Mouse (Mus musculus) urinary bladder, postnatal 14 days (tissue): ENCODE measurements at regions not wholly inside any gene's neighbourhood (a gene's known extent, or its start where the extent isn't known, plus 50 kb on each side); places are given as distances from the start of the nearest gene placed in this dataset.
"Not testable (repeated sequence)": the region's sequence is repeated elsewhere in the genome, so short reads cannot be mapped to it uniquely, and the experiment has no call there.

Source experiments
- DNase-seq: peaks from one replicate; pipeline ENCODE4 v3.0.0; 2021; ENCODE audit warnings: low spot score

DNA sequence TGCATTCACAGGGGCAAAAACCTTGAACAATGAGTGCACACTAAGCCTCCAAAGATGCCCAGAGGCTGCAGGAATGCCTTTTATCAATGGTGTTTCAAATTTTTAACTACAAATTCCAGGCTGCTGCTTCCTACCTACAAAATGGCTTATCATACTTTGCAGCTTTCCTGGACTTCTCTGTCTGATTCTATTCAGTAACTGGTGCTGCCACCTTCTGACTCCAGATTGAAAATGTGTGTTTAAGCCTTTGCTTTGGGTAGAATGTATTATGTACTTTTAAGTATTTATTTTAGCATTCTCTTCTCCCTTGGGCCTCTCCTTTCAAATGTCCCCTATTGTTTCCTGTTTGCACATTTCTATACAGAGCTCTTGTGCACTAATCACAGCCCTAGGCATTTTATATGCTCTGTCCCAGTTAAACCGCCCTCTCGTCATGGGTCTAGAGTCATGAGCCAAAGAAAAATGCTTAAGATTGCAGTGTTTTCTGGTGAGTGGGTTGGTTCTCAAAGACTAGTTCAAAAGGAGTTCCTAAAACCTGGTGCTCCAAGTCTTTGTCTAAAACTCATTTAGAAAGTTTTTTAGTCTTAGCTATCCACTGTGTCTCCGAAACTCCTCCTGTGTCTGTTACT is 472.3 kb upstream of the Dpp10 start:
- DNase-seq = no peak

DNA sequence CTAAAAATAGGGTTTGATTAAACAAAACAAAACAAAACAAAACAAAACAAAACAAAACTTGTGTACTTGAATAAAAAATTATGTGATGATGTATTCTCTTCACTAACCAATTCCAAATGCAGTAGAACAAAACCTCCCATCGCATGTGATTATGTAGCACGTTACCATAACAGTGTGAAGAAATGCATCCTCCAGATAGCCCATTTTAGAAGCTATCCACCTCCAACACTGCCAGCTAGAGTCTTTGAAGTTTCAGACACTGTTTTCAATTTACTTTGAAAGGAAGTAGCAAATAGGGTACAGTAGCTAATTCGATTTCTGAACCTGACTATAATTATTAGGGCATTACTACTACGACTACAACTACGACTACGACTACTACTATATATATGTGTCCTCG is 465.1 kb upstream of the Dpp10 start:
- no peak for DNase-seq

DNA sequence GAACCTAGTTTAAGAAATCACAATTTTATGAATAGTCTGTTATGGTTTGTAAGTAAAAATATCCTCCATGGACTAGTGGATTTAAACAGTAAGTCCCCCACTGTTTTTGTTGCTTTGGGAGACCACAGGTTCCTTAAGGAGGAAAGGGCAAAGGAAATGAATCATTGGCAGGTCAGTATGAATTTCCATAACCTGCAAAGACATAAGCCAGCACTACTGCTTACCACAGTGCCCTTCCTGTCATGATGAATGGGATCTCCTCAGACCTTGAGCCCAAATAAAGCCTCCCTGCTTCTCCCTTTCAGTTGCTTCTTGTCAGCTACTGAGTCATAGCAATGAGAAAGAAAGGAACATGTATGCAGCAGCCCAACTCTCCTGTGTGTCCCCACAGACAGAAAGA is 443.1 kb upstream of the Dpp10 start:
- no peak for DNase-seq

DNA sequence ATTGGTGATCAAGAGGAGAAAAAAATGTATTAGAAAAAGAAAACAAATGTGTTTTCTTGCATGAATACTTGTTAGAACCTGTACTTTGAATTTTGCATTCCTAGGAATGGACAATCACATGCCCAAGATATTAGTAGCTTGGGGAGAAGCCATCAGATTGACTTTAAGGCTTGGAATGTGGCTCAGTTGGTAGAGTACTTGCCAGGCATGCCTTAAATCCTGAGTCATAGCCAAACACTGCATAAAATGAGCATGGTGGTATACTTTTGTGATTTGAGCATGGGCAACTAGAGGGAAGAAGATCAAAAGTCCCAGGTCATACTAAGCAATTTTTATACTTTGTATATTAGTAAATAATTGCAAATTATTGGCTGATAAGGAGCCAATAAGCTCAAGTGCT is 442.6 kb upstream of the Dpp10 start:
- DNase-seq = no peak

DNA sequence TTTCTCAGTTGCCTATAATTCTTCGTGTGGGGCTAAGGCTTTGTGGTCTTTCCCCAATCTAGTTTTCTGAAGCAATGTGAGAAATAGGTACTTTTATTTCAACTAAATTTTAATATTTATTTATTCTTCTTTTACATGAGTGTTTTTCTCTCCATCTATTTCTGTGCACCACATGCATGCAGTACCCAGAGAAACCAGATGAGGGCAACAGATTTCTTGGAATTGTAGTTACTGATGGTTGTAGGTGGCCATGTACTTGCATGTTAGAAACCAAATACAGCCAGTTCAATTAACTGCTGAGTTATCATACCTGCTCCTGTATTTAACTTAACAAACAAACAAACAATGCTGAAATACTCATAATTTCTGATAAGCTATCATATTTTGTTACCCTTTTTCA is 404.8 kb upstream of the Dpp10 start:
- peak; percentile 7 for DNase-seq

DNA sequence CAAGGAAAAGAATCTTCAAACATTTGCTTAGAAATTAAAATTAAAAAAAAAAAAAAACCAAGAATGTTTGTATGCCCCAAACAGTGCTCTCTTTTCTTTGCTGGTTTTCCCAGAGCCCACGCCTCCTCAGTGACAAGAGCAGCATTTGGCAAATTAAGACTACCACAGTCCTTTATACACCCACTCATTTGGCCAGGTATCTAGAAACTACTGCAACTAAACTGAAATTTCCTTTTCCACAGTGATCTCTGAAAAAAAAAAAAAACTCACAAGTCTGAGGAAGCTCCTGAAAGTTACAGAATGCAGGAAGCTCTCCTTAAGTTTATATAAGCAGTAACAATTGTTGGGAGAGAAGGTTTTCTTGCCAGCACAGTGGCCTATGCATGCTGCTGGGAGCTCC is 394.2 kb upstream of the Dpp10 start:
- DNase-seq = no peak

DNA sequence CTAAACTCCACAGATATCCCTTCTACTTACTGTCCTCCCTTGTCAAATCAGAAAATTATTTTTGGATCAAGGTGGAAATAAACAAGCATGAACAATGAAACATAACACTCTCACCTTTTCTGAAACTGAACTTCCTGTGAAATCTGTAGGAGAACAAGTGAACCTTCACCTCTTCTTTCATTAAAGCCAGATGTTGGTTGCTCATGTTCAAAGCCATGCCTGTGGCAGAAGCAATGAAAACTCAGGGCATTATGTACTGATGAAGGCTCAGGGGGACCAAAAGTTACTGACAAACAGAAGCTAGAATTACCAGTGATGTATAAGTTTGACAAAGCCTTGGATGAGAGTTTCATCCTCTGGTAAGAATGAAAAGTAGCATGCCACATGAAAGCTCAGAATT is 390.5 kb upstream of the Dpp10 start:
- no peak for DNase-seq

DNA sequence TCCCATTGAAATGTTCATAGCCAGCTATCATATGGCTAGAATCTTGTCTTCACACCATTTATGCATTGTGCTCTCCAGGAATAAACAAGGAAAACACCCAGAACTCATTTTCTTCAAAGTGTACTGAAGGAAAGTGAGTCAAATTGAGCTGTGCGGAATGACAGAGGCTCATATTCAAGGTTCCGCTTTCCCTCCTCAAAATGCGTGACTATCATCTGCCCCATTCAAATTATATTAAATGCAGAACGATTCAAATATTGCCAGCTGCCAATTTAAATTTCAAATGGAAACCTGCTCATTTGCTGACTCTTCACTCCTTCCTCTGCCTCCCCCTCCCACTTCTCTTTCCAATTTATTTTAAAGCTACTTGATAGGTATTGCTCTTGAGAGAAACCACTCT is 384.2 kb upstream of the Dpp10 start:
- DNase-seq = no peak

DNA sequence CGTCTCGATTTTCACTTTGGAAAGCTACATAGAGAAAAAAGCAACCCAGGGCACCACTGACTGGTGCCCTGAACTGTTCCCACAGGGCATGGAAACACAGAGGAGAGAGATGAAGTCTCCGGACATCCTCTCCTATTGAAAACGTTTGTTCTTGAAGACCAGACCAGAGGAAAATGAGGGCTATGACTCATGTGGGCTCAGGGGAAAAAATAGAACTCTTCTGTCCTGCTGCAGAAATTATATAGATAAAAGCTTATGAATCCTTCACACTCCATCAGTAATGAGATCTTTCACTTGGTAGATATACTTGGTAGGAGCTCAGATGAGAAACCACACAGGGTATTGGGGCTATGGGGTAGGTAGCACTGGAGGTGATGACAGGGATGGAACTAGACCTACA is 371.4 kb upstream of the Dpp10 start:
- no peak for DNase-seq

DNA sequence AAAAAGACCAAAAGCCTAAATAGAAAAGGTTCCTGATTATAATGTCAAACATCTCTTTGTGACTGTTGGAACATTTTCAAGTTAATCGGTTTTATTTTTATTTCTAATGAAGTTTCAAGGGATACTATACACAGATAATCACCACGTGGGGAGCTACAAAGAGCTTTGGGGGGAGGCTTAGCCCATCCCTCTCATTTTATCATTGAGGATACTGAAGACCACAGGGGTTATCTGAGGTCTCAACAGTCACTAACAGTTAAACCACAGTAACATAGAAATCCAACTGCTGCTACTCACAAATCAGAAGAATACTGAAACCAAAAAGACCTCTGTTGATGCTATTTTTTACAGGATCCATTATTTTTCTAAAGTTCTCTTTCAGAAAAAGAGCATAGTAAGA is 364.9 kb upstream of the Dpp10 start:
- DNase-seq = no peak

DNA sequence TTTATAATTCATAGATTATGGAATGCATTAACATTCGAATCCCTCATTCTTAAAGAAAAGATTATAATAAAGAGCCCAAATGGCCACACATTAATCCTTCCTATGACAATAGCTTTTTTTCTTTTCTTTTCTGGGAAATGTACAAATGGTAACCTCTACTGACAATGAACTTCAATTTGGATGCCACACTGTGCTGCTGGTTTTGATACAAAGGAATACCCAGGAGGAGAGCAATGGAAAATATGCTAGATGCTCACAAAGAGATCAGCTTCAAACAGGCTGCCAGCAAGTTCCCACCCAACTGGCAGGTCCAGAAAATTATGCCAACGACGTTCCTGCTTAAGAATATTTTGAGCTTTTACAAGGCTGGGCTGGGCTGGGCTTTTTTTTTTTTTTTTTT is 364.4 kb upstream of the Dpp10 start:
- DNase-seq = no peak

DNA sequence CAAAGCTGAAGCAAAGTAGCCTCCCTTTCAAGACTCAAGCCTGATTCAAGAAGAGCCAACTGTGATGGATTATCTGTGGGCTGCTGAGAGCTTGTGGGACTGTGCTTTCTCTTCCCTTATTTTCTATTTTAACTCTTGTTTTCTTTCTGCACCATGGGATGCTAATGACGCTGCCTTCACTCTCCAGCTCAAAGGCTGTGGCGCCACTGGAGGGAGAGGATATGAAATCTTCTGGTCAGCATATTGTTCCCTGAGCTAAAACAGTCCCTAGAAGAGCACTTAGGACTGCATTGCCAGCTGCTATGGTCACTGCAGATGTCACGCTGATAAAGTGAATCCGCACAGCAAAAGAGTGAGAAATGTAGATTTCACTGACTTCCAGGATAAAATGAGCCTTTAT is 324.2 kb upstream of the Dpp10 start:
- DNase-seq = no peak

DNA sequence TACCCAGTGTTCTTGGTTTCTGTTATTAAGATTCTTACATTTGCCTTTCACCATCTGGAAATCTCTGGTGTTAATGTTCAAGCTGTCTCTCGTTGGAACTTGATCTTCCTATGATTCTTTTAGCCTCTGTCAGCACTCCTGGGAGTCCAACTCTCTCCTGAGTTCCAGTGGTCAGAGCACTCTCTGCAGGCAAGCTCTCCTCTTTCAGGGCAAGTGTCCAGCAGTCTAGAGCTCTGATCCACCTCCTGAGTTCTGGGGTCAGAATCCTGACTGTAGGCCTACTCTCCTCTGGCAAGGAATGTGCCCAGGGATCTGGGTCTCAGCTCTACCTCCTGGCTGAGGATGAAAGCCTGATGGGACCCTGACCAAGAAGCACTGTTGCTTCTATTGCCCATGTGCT is 303.1 kb upstream of the Dpp10 start:
- not testable (repeated sequence) for DNase-seq

DNA sequence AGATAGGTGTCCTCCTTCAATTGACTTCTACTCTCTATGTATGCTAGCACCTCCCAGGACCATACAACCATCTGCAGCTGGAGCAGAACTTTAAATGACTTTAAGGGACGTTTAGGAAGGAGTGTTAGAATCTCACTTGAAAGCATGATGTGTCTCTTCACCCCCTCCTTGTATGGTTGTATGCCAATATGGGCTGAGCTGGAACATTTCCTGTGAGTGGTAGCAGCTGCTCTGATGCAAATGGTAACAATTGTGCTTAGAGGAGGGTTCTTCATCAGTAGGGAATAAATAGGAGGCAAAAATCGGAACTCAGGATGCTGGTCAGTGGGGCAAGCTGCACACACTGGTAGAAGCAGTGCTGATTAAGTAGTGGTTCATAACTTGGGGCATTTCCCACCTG is 294.1 kb upstream of the Dpp10 start:
- no peak for DNase-seq

DNA sequence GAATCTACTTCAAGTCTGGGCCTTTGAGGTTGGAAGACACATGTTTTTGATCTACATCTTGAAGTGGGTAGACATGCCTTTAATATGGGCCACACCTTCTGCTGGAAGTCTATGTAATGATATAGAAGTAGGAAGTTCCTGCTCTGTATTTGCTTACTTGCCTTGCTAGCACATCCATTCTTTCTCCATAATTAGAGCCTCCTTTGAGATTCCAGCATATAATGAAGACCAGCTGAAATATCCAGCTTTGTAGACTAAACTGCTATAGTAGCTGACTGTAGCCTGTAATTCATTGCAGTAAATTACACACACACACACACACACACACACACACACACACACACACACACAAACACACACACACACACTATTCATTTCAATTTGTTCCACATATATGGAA is 293.3 kb upstream of the Dpp10 start:
- DNase-seq = no peak

DNA sequence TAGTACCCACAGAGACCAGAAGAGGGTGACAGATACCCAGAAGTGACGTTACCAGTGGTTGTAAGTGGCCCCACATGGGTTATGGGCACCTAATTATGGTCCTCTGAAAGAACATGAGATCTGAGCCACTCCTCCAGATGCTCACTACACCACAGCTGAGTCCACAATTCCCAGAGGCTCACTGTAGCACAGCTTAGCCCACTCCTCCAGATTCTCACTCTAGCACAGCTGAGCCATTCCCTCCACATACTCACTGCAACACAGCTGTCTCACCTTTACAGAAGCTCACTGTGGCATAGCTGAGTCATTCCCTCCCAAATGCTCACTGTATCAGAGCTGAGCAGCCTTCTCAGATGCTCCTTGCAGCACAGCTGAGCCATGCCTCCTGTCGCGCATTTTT is 286.9 kb upstream of the Dpp10 start:
- no peak for DNase-seq
